Mouse (Mus musculus): ENCODE measurements around the gene Atxn10. TPM values are rescaled to one million over a fixed set of nuclear protein-coding genes. Genes with fewer than 3 reads are reported as not detected.

Gene Atxn10
- polyA plus RNA-seq, 1 experiment from 2014 or later: 182 TPM

- ATAC-seq (replicated peaks; ENCODE audit: insufficient number of reproducible peaks, insufficient read depth, low FRiP score, low read depth): peak; percentile 90
- Histone ChIP-seq H3K27me3 (no peaks in the 10 kb centered on the region), H3K36me3 (no peaks in the 10 kb centered on the region), H3K4me3 (peak overlapping the region; percentile 100), H3K4me1 (replicated peaks) (peaks cover 13% of the 10 kb centered on the region), H3K9me3 (replicated peaks) (no peaks in the 10 kb centered on the region), H3K4me2 (peak overlapping the region; percentile 75), H3K9ac (peak overlapping the region; percentile 95), H3K27ac (peak overlapping the region; percentile 99)
- WGBS: 0% methylated on average over 53 of the region's 54 CpGs
Measured at GRCm38 (mm10) chr15:85336301-85336991, 401 bp downstream of the Atxn10 start.

DNA sequence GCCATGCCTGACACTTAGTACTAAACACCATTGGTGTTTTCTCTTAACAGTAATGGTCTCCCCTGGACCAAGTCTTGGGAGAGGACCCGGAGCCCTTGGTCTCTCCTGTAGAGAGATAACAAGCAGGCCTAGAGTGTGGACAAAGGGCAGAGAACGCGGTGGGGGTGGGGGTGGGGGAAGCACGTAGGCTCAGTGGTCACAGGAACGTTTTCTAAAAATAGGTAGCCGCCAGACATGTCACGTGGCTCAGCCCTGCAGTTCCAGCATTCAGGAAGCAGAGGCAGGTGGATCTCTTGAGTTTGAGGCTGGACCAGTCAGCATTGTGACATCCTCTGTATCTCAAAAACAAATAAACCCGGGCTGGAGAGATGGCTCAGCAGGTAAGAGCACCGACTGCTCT lies 1.2 kb downstream of the Atxn10 start:
- Histone ChIP-seq H3K4me1 (replicated peaks) (peaks cover 13% of the 10 kb centered on the region), H3K9me3 (replicated peaks) (no peaks in the 10 kb centered on the region), H3K9ac (peak overlapping the region; percentile 95), H3K4me3 (peak overlapping the region; percentile 100), H3K27ac (peak overlapping the region; percentile 99), H3K27me3 (no peaks in the 10 kb centered on the region), H3K4me2 (peak overlapping the region; percentile 75), H3K36me3 (no peaks in the 10 kb centered on the region)
- WGBS: 27% methylated on average over 9 of the region's 9 CpGs
- no peak for ATAC-seq (replicated peaks; ENCODE audit: insufficient number of reproducible peaks, insufficient read depth, low FRiP score, low read depth)

- H3K4me2 ChIP-seq: no peak overlapping the region
- no peak overlapping the region for H3K4me3 ChIP-seq
- no peak overlapping the region for H3K27ac ChIP-seq
- 90% methylated on average over 5 of the region's 5 CpGs for WGBS
- no peak for ATAC-seq (replicated peaks; ENCODE audit: insufficient number of reproducible peaks, insufficient read depth, low FRiP score, low read depth)
- no peaks in the 10 kb centered on the region for H3K9me3 ChIP-seq (replicated peaks)
- H3K4me1 ChIP-seq (replicated peaks): peaks cover 13% of the 10 kb centered on the region
- no peak overlapping the region for H3K9ac ChIP-seq
- H3K27me3 ChIP-seq: no peaks in the 10 kb centered on the region
- no peaks in the 10 kb centered on the region for H3K36me3 ChIP-seq
Measured at GRCm38 (mm10) chr15:85337979-85338378, 1.9 kb downstream of the Atxn10 start.

GRCm38 (mm10) chr15:85342246-85342645 lies 6.2 kb downstream of the Atxn10 start:
- H3K9me3 ChIP-seq (replicated peaks): no peaks in the 10 kb centered on the region
- ATAC-seq (replicated peaks; ENCODE audit: insufficient number of reproducible peaks, insufficient read depth, low FRiP score, low read depth): no peak
- no peak overlapping the region for H3K27ac ChIP-seq
- no peak overlapping the region for H3K4me2 ChIP-seq
- WGBS: 89% methylated on average over 2 of the region's 2 CpGs
- H3K36me3 ChIP-seq: no peaks in the 10 kb centered on the region
- peaks cover 16% of the 10 kb centered on the region for H3K4me1 ChIP-seq (replicated peaks)
- H3K4me3 ChIP-seq: no peak overlapping the region
- no peaks in the 10 kb centered on the region for H3K27me3 ChIP-seq
- no peak overlapping the region for H3K9ac ChIP-seq

DNA sequence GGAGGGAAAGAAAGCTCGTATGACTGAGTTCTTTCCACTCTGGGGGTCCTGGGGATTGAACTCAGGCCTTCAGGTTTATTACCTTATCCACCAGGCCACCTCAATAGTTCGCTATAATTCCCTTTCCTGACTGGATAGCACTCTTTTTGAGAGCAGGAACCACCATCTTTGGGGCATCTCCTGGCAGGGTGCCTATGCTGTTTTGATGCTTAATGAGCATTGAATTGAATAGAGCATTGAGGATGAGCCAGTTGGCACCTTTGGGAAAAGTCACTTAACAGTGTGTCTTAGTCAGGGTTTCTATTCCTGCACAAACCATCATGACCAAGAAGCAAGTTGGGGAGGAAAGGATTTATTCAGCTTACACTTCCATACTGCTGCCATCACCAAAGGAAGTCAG lies 8.6 kb downstream of the Atxn10 start:
- no peak overlapping the region for H3K4me2 ChIP-seq
- H3K27me3 ChIP-seq: no peaks in the 10 kb centered on the region
- H3K36me3 ChIP-seq: no peaks in the 10 kb centered on the region
- H3K4me3 ChIP-seq: no peak overlapping the region
- ATAC-seq (replicated peaks; ENCODE audit: insufficient number of reproducible peaks, insufficient read depth, low FRiP score, low read depth): no peak
- H3K4me1 ChIP-seq (replicated peaks): peaks cover 10% of the 10 kb centered on the region
- H3K27ac ChIP-seq: no peak overlapping the region
- H3K9ac ChIP-seq: no peak overlapping the region
- no peaks in the 10 kb centered on the region for H3K9me3 ChIP-seq (replicated peaks)
- WGBS: 84% methylated on average over 2 of the region's 2 CpGs

GRCm38 (mm10) chr15:85347058-85347700 lies 11.1 kb downstream of the Atxn10 start:
- Histone ChIP-seq H3K4me2 (no peak overlapping the region), H3K4me1 (replicated peaks) (peaks cover 14% of the 10 kb centered on the region), H3K27ac (no peak overlapping the region), H3K9me3 (replicated peaks) (no peaks in the 10 kb centered on the region), H3K9ac (no peak overlapping the region), H3K36me3 (no peaks in the 10 kb centered on the region), H3K27me3 (no peaks in the 10 kb centered on the region), H3K4me3 (no peak overlapping the region)
- 54% methylated on average over 6 of the region's 6 CpGs for WGBS
- no peak for ATAC-seq (replicated peaks; ENCODE audit: insufficient number of reproducible peaks, insufficient read depth, low FRiP score, low read depth)

DNA sequence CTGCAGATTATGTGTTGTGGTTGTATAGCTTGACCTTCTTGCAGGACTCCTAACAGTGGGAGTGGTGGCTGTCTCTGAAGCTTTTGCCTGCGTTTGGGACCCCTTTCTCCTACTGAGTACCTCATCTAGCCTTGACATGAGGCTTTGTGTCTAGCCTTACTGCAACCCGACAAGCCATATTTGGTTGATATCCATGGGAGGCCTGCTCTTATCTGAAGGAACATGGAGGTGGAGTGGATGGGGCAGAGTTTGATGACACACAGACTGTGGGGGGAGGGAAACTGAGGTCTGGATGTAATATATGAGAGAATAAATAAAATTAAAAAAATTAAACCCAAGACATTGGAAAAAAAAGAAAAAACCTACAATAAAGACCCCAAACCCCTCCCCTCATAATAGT lies 14.1 kb downstream of the Atxn10 start:
- Histone ChIP-seq H3K27ac (no peak overlapping the region), H3K9me3 (replicated peaks) (no peaks in the 10 kb centered on the region), H3K27me3 (no peaks in the 10 kb centered on the region), H3K9ac (no peak overlapping the region), H3K36me3 (no peaks in the 10 kb centered on the region), H3K4me3 (no peak overlapping the region), H3K4me2 (no peak overlapping the region), H3K4me1 (replicated peaks) (peaks cover 14% of the 10 kb centered on the region)
- no peak for ATAC-seq (replicated peaks; ENCODE audit: insufficient number of reproducible peaks, insufficient read depth, low FRiP score, low read depth)
- WGBS: 60% methylated on average over 2 of the region's 2 CpGs

GRCm38 (mm10) chr15:85354060-85354459 lies 18.0 kb downstream of the Atxn10 start:
- no peaks in the 10 kb centered on the region for H3K36me3 ChIP-seq
- 67% methylated on average over 9 of the region's 9 CpGs for WGBS
- H3K4me2 ChIP-seq: no peak overlapping the region
- no peak overlapping the region for H3K4me3 ChIP-seq
- peaks cover 8% of the 10 kb centered on the region for H3K4me1 ChIP-seq (replicated peaks)
- no peaks in the 10 kb centered on the region for H3K9me3 ChIP-seq (replicated peaks)
- no peak overlapping the region for H3K9ac ChIP-seq
- no peaks in the 10 kb centered on the region for H3K27me3 ChIP-seq
- ATAC-seq (replicated peaks; ENCODE audit: insufficient number of reproducible peaks, insufficient read depth, low FRiP score, low read depth): no peak
- H3K27ac ChIP-seq: no peak overlapping the region

DNA sequence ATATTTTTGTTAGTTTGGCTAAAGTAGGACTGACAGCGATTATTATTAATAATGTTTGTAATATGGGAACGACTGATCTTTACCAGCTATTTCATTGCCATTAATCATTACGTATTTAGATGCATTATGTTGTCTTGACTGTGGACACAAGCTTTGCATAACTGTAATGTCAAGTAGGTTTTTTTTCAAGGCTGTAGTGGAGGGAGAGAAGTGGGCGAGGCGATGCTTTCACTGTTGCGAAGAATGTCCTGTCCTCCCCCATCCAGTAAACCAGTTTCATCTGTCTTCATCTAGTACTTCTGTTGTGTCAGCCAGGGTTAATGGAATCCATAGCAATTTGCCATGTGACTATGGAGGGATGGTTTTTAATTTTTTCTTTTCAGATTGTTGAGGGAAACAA lies 20.1 kb downstream of the Atxn10 start:
- no peak for ATAC-seq (replicated peaks; ENCODE audit: insufficient number of reproducible peaks, insufficient read depth, low FRiP score, low read depth)
- Histone ChIP-seq H3K4me1 (replicated peaks) (peaks cover 9% of the 10 kb centered on the region), H3K9me3 (replicated peaks) (no peaks in the 10 kb centered on the region), H3K9ac (no peak overlapping the region), H3K4me2 (no peak overlapping the region), H3K4me3 (no peak overlapping the region), H3K36me3 (peaks cover 13% of the 10 kb centered on the region), H3K27me3 (no peaks in the 10 kb centered on the region), H3K27ac (no peak overlapping the region)
- WGBS: 79% methylated on average over 6 of the region's 6 CpGs

DNA sequence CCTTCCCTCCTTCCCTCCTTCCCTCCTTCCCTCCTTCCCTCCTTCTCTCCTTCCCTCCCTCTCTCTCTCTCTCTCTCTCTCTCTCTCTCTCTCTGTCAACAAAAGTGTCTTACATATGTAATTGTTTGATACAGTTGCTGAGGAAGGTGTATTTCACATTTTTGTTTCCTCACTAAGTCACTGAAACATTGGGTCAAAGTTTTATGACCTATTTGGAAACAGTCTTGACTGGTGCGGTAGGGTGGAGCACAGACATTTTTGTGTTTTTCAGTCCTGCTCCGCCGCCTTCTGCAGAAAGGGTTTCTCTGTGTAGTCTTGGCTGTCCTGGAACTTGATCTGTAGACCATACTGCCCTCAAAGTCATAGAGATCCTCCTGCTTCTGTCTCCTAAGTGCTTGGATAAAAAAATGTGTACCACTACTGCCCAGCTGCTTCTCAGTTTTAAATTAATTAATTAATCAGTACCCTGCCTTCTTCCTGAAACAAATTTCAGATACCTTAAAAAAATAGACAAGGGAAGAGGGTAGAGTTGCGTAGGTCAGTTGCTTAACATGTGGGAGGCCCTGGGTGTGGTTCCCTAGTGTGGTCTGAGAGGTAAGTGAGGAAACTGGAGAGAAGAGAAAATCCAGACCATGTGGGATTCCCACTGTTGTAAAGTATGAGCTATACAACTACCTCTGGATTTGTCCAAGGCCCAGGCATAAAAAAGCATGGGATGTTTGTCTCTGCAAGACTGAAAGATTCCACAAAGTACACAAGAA lies 21.6 kb downstream of the Atxn10 start:
- H3K4me2 ChIP-seq: no peak overlapping the region
- no peaks in the 10 kb centered on the region for H3K27me3 ChIP-seq
- WGBS: 93% methylated on average over 4 of the region's 4 CpGs
- peaks cover 26% of the 10 kb centered on the region for H3K36me3 ChIP-seq
- H3K4me1 ChIP-seq (replicated peaks): peaks cover 9% of the 10 kb centered on the region
- H3K4me3 ChIP-seq: no peak overlapping the region
- no peaks in the 10 kb centered on the region for H3K9me3 ChIP-seq (replicated peaks)
- no peak for ATAC-seq (replicated peaks; ENCODE audit: insufficient number of reproducible peaks, insufficient read depth, low FRiP score, low read depth)
- no peak overlapping the region for H3K9ac ChIP-seq
- H3K27ac ChIP-seq: no peak overlapping the region

DNA sequence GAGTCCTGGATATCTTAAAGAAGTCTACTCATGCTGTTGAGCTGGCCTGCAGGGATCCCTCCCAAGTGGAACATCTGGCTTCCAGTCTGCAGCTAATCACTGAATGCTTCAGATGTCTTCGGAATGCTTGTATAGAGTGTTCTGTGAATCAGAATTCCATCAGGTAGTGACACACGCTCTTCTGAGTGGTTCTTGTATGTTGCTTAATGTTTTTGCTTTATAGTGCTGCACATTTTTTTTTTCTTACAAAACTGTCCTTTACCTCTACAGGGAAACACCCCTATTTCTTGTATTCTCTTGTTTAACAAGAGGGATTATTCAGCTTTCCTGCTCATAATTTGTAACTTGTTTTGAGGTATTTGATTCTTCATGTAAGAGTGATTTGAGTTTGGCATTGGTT lies 23.4 kb downstream of the Atxn10 start:
- Histone ChIP-seq H3K27ac (0 out of 2 replicates have a peak overlapping the region, but pooled peaks have one; percentile 4), H3K4me1 (replicated peaks) (peaks cover 9% of the 10 kb centered on the region; the same call in 1 of the 2 replicates), H3K4me3 (no peak overlapping the region), H3K9ac (no peak overlapping the region), H3K4me2 (no peak overlapping the region), H3K9me3 (replicated peaks) (no peaks in the 10 kb centered on the region), H3K27me3 (no peaks in the 10 kb centered on the region), H3K36me3 (peaks cover 31% of the 10 kb centered on the region)
- ATAC-seq (replicated peaks; ENCODE audit: insufficient number of reproducible peaks, insufficient read depth, low FRiP score, low read depth): no peak
- 36% methylated on average over 2 of the region's 2 CpGs for WGBS

Data from heart, embryonic 15.5 days (tissue).